Mouse (Mus musculus) CH12.LX (cell line): ENCODE data around the gene Ubash3b.

Source experiments
- CTCF ChIP-seq, 2 experiments: IDR thresholded peaks in 1 of 2; conservative IDR thresholded peaks in 1 of 2; 2 replicates each; pipeline ENCODE4 v1.5.1; 2011 to 2012; ENCODE audit warnings: low read depth in 2 of 2, low read length in 2 of 2, improper control_type of control experiment in 1 of 2, inconsistent platforms in 1 of 2, mild to moderate bottlenecking in 1 of 2, moderate library complexity in 1 of 2
- E2F4 ChIP-seq: IDR thresholded peaks from 2 replicates; pipeline ENCODE4 v1.6.1; 2011; ENCODE audit warnings: low read depth, low read length, improper control_type of control experiment; ENCODE audit not compliant: insufficient replicate concordance
- ELF1 ChIP-seq: IDR thresholded peaks from 2 replicates; pipeline ENCODE4 v1.6.1; 2014; ENCODE audit warnings: low read depth, mild to moderate bottlenecking, inconsistent platforms, low read length, improper control_type of control experiment
- EP300 ChIP-seq: IDR thresholded peaks from 2 replicates; pipeline ENCODE4 v1.6.1; 2011; ENCODE audit warnings: low read length, improper control_type of control experiment
- GABPA ChIP-seq: IDR thresholded peaks from 2 replicates; pipeline ENCODE4 v1.6.1; 2012; ENCODE audit warnings: low read depth, low read length, improper control_type of control experiment, inconsistent platforms; ENCODE audit not compliant: insufficient replicate concordance
- MAX ChIP-seq: IDR thresholded peaks from 2 replicates; pipeline ENCODE4 v1.6.1; 2011; ENCODE audit warnings: low read length, improper control_type of control experiment
- MAZ ChIP-seq: IDR thresholded peaks from 2 replicates; pipeline ENCODE4 v1.6.1; 2012; ENCODE audit warnings: low read depth, mild to moderate bottlenecking, inconsistent platforms, low read length, improper control_type of control experiment, moderate library complexity
- MEF2A ChIP-seq: IDR thresholded peaks from 2 replicates; pipeline ENCODE4 v1.6.1; 2014; ENCODE audit warnings: low read depth, mild to moderate bottlenecking, inconsistent platforms, low read length, improper control_type of control experiment, borderline replicate concordance
- POLR2A ChIP-seq: IDR thresholded peaks from 2 replicates; pipeline ENCODE4 v1.6.1; 2011; ENCODE audit warnings: low read depth, mild to moderate bottlenecking, improper control_type of control experiment, low read length
- RCOR1 ChIP-seq: conservative IDR thresholded peaks from 2 replicates; pipeline ENCODE4 v1.6.1; 2012; ENCODE audit warnings: low read depth, mild to moderate bottlenecking, inconsistent platforms, low read length, improper control_type of control experiment
- TCF12 ChIP-seq: IDR thresholded peaks from 2 replicates; pipeline ENCODE4 v1.6.1; 2014; ENCODE audit warnings: low read depth, mild to moderate bottlenecking, inconsistent platforms, low read length, improper control_type of control experiment
- ZNF384 ChIP-seq: IDR thresholded peaks from 2 replicates; pipeline ENCODE4 v1.6.1; 2012; ENCODE audit warnings: low read depth, low read length, improper control_type of control experiment, inconsistent platforms

DNA sequence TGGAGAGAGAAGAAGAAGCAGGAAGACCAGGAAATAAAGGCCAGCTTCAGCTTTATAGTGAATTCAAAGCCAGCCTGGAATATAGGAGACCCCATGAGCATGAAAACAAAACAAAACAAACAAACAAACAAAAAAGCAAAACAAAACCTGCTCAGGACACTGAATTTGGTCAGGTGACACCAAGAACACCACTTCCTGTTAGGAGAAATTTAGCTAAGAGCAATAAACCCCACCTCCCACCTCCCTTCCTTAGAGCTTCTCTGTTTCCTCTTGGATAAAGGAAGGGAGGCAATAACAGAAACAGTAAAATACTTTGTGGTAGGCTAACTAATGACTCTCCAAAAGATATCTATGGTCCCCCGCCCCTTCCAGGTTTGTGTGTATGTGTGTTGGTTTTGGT lies 7.5 kb downstream of the Ubash3b start:
- TF ChIP-seq CTCF (conservative IDR thresholded peaks at IDR 0.05 in 1 of 2, IDR thresholded peaks at IDR 0.05 in 1 of 2; ENCODE audit: low read depth in 2 of 2, low read length in 2 of 2) (no peak), MAX (no peak), ZNF384 (no peak), POLR2A (no peak), RCOR1 (no peak), GABPA (no peak), EP300 (no peak), TCF12 (no peak), MEF2A (no peak), MAZ (no peak), ELF1 (no peak), E2F4 (no peak)
